Mouse (Mus musculus): ENCODE results near the gene Msh5.
"Not testable (repeated sequence)": the region's sequence is repeated elsewhere in the genome, so short reads cannot be mapped to it uniquely, and the experiment has no call there.

Msh5 gene

DNA sequence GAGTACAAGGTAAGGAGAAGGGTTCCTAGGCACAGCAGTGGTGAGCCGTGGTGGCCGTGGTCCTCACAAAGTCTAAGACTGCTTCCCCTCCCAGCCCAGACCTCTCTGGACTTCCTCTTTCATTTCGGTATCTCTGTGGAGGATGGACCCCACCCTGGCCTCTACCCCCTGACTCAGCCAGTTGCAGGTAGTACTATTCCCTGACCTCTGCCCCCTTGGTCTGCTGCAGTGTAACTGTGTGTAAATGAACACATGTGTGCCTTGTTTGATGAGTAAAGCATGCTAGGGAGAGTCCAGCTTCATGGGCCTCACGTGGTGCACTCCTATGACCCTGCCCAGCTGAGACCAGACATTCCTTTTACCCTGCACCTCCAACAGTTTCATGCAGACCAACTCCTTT, 22.8 kb downstream of the Msh5 start:
- no peak for DNase-seq (ENCODE audit: low read depth, low spot score)

DNA sequence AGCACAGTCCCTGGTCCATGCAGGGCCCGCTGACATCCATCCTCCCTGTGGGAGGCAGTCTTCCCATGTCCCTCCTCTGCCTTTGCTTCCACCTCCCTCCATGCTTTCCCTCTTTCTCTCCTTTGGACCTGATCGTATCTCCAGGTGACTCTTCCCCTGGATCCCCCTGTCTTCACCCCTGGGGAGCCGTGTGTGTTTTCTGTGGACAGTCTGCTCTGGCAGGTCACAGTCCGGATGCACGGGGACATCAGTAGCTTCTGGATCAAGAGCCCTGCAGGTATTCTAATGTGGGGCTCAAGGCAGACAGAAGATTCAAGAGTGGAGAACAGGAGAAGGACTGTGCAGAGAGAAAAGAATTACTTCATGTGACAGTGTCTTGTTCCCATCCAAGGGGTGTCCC, 23.3 kb downstream of the Msh5 start:
- DNase-seq (ENCODE audit: low read depth, low spot score) = no peak

DNA sequence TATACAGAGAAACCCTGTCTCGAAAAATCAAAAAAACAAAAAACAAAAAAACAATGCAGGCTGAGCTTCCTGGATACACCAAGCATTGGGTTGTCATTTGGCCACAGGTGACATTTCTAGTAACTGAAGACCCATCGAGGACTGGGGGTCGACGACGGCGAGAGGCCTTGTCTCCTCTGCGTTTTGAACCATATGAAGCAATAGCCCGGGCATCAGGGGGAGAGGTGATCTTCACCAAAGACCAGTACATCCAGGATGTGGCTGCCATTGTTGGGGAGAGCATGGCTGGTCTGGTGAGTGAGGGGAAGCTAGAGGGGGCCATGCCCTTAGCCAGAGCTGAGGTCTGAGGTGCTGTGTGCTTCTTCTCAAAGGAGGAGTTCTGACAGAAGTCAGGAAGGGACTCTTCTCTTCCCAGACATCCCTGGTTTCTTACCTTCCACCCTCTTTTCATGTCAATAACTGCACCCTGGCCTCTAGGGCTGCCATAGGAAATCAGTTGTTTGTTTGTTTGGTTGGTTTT, 23.9 kb downstream of the Msh5 start:
- DNase-seq (ENCODE audit: low read depth, low spot score) = no peak

DNA sequence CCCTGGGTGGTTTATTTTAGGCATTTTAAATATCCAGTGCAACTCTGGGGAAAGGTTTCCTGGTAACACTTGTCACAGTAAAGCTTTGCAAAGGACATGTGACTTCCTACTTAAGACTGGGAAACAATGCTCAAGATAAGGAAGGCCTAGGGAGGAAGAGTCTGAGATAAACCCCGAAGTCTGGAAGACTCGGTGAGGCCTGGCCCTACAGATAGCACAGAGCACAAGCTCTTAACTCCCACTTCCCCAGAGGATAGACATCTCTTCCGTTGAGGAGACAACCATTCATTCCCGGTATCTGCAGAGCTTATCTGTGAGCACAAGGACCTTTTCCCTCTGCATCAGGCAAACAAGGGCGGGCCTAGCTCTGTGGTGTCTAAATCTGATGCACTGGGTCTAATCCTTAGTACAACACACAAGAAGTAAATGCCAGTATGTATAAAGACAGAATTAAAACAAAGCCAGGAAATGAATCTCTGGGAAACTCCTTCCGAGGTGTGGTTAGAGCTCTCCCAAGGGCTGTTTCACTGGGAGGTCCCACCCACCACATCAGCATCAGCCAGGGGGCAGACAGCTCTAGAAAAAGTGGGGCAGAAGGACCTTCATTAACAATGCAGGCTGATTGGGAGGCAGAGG, 24.6 kb downstream of the Msh5 start:
- no peak for DNase-seq (ENCODE audit: low read depth, low spot score)

DNA sequence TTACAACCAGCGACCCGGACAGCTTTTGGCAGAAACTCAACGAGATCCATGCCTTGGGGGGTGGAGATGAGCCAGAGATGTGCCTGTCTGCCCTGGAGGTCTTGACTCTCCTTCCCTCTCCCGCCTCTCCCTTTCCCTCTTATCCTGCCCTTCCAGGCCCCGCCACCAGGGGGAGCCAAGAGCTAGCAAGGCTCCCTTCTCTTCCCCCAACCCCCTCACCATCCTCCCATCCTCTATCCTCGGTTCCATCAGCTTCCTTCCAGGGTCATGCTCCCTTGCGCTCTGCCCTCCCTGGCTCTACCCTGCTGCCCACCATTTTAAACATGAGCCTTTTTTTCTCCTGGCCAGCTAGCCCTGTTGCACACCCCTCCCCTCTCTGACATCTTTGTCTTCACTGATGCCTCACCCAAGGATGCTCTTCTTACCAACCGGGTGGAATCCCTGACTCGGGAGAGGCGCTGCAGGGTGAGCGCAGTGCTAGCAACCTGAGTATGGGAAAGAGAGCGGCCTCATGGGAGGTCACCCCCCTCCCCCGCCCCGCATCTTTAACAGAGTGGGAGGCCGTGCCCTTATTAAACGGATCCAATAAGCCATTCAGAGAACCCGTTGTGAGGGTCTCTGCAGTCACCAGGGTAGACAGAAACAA, 25.3 kb downstream of the Msh5 start:
- peak; percentile 84 for DNase-seq (ENCODE audit: low read depth, low spot score)

DNA sequence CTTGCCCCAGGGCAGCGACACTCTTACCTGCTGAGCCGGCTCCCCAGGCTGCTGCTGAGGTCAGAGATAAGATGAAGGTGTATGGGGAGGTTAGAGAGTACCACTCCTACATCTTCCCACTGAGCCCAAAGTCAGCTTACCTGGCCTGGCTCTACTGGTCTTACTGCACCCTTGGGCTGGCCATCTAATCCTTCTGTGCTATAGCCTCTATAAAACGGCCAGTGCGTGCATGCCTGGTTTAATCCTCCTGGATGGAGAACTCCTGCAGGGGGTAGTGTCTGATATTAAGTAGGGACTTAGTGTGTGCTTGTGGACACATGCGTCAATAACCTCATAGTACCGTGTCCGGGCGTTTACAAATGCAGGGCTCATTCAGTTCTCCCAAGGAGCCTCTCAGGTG, 26.0 kb downstream of the Msh5 start:
- no peak for DNase-seq (ENCODE audit: low read depth, low spot score)

DNA sequence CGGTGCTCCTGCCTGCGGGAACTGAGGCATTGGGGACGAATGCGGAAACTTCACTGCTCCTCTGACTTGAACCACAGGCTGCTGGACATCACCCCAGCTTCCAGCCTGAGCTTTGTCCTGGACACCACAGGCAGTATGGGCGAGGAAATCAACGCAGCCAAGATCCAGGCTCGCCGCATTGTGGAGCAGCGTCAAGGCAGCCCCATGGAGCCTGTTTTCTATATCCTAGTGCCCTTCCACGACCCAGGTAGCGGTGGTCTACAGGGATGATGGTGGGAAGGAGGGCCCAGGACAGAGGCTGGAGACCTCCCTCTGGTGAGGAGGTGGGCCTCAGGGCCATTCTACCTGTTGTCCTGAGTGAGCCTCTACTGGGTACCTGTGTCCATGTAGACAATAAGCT, 26.7 kb downstream of the Msh5 start:
- DNase-seq (ENCODE audit: low read depth, low spot score) = no peak

DNA sequence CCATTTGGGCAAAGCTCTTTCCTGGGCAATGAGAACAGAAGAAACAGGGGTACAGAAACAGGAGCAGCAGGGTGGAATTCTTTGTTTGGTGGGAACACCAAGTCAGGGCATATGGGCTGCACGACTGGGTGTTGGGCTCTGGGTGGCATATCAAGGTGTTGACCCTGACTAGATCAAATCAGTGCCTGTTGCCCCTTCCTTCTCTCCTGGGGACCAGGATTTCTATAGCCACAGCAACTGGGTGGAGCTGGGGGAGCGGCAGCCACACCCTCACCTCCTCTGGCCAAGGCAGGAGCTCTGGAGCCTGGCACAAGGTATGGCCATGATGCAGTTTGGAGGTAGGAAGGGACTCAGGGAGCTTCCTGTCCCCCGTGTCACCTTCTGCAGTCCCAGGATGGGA, 28.4 kb downstream of the Msh5 start:
- no peak for DNase-seq (ENCODE audit: low read depth, low spot score)

DNA sequence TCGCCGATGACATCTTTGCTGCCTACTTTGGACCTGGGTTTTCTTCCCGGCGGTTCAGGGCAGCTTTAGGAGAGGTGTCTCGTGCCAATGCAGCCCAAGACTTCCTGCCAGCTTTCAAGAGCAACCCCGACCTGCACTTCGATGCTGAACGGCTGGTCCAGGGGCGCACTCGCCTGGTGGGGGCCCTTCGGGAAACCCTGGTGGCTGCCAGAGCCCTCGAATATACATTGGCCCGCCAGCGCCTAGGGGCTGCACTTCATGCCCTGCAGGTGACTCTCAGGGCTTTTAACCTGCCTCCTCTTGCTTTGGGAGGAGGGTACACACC, 28.9 kb downstream of the Msh5 start:
- no peak for DNase-seq (ENCODE audit: low read depth, low spot score)

DNA sequence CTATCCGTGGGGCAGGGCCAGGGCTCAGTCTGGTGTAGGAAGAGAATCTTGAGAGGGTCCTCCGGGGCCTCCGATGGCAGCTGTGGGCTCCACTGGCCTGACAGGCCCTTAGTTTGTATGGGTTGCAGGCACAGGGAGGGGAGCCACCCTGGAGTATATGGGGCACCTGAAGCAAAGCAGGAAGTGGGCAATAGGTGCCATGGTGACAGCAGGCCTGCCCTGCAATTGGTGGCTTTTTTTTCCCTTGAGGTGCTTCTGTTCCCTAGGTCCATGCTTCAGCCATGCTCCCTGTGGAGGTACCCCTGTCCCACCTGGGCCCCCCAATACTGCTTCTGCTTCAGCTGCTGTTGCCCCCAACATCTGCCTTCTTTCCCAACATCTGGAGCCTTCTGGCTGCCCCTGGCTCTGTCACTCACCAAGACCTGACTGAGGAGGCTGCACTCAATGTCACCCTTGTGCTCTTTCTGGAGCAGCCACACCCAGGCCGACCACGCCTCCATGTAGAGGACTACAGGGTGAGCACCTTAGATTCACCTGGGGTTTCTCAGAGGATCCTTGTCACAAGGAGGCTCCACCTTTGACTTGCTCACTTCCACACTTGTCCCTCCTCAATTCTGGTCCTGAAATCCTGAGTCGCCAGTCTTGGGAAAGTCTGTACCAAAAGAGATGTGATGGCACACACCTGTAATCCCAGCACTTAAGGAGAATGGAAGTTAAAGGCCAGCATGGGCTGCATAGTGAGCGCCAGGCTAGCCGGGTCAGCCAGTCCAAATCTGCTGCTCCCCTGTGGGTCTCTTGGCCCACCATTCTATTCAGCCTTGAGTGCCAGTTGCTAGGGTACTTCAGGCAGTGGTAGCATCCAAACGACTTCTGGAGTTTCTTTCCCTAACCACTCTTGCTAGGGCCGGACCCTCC, 29.5 kb downstream of the Msh5 start:
- no peak for DNase-seq (ENCODE audit: low read depth, low spot score)

DNA sequence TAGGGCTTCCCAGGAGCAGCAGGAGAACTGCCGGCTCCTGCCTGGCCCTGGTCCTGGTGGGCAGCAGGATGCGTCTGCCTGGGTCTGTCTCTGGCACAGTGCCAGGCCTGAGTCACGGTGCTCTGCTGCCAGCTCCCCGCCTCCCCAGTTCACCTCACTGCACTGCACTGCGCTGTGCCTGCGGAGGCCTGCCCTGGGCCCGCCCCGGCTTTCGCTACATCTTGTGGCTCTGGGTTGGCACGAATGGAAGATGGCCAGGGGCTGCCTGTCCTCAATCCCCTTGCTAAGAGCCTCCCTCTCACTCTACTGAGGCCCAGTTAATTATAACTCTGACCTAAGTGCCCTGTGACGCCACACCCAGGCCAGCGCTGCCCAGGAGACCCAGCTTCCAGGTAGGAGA, 30.2 kb downstream of the Msh5 start, which contains the start of gene Vwa7:
TSS of gene Vwa7 (plus strand) at position 204 of the 400 bp plus-strand sequence.
- DNase-seq (ENCODE audit: low read depth, low spot score) = peak; percentile 80

DNA sequence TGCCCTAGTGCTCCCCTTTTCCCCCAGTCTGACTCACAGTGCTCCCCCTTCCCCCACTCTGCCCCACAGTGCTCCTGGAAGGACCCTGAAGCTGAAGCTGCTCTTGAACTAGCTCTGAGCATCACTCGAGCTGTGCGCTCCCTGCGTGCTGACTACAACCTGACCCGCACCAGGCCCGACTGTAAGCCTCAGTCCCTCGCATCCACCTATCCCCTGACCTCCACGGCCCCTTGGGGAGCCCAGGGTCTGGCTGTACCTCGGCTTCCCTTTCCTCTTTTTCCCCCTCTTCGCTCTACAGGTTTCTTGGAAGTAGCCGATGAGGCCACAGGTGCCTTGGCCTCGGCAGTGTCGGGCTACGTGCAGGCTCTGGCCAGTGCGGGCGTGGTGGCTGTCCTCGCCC, 31.2 kb downstream of the Msh5 start:
- DNase-seq (ENCODE audit: low read depth, low spot score) = no peak

DNA sequence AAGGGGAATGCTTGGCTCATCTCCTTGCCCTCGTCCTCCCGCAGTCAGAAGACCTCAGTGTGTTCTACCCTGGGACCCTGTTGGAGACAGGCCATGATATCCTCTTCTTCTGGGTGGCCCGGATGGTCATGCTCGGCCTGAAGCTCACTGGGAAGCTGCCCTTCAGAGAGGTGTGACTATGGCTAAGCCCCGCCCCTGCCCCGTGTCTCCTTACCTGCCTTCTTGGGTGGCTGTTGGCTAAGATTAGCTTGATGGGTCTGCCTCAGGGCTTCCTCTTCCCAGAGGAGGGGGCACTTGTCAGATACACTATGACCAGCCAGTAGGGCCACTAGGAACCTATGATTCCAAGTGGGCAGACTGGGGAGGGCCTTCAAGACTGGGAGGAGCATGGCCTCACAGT, 33.3 kb downstream of the Msh5 start:
- DNase-seq (ENCODE audit: low read depth, low spot score) = no peak

DNA sequence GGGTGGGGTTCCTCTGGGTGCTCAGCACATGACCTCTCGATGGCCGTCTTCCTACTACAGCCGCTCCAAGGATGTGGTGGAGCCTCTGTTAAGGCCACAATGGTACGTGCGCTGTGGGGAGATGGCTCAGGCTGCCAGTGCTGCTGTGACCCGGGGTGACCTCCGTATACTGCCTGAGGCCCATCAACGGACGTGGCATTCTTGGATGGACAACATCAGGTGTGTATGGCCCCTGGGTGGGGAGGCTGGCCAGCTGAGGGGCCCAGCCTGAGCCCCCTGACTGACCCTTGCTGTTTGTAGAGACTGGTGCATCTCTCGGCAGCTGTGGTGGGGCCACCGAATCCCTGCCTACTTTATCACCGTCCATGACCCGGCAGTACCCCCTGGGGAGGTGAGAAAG, 34.1 kb downstream of the Msh5 start:
- no peak for DNase-seq (ENCODE audit: low read depth, low spot score)

DNA sequence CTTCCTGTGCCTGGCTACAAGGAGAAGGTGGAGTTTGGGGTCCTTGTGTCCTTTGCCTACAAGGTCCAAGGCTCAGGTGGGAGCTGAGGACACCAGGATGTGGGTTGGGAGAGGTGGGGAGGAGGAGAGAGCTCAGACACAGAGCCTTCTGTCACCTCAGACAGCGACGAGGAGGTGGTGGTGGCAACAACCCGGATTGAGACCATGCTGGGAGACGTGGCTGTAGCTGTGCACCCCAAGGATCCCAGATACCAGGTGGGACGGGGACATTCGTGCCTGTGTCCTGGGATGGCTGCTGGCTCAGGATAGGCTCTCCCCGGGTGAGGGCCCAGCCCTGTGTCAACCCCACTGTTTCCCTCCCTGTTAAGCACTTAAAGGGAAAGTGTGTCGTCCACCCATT, 35.1 kb downstream of the Msh5 start:
- no peak for DNase-seq (ENCODE audit: low read depth, low spot score)

DNA sequence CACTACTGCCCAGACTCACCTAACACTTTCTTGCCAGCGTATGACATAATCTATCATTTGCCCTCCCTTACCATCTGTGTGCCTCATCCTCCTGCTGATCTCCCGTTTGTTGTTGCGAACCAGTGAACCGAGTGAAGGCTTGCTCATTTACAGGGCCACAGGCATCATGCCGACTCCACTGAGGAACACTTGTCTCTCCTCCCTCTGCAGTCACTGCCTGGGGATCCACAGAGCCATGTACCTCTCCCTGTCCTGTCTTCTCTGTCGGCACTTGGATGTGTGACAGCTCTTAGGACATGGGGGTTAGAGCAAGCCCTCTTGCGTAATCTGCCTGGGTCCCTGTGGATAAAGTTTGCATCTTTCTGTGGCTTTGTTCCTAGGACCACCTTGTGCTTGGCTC, 37.0 kb downstream of the Msh5 start:
- DNase-seq (ENCODE audit: low read depth, low spot score) = peak; percentile 94

DNA sequence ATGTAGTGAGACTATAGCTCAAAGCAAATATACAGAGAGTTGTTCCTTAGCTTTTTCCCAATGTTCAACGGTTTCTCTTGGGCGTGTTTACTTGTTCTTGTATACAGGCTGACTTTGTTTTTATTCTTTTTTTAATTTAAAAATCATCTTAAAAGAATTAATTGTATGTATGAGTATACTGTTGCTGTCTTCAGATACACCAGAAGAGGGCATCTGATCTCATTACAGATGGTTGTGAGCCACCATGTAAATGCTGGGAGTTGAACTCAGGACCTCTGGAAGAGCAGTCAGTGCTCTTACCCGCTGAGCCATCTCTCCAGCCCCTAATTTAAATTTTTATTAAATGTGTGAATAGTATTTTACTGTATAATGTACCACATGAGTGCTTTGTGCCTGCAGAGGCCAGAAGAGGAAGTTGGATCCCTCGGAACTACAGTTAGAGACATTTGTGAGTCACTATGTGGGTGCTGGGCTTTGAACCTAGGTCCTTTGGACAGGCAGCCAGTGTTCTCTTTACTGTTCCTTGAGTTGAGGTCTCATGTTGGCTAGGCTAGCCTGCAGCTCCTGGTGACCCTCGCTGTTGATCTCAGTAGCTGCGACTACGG, 39.1 kb downstream of the Msh5 start:
- DNase-seq (ENCODE audit: low read depth, low spot score) = no peak

DNA sequence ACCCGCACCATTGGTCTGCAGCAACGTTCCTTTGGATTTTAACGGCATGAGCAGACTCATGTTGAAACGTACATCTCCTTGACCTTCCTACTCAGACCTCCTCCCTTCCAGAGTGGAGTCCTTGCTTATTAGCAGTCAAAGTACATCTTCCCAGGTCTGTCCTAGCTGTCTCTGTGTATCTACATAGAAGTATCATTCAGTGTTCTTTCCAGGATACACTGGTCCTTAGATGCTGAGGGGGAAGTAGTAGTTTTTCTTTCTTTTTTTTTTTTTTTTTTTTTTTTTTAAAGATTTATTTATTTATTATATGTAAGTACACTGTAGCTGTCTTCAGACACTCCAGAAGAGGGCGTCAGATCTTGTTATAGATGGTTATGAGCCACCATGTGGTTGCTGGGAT, 40.6 kb downstream of the Msh5 start:
- DNase-seq (ENCODE audit: low read depth, low spot score) = not testable (repeated sequence)

DNA sequence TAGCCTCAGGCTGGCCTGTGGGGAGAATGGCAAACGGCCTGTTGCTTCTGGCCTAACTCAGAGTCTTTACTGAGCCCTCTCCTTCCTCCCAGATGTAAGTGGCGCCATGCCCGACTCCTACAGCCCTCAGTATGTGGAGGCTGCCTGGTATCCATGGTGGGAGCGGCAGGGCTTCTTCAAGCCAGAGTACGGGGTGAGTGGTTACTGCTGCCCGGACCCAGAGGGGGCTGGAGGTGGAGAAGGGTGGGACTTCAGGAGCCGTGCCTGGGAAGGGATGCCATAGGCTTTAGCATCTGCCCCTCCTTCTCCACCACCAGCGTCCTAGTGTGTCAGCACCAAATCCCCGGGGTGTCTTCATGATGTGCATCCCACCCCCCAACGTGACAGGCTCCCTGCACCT, 41.4 kb downstream of the Msh5 start:
- no peak for DNase-seq (ENCODE audit: low read depth, low spot score)

DNA sequence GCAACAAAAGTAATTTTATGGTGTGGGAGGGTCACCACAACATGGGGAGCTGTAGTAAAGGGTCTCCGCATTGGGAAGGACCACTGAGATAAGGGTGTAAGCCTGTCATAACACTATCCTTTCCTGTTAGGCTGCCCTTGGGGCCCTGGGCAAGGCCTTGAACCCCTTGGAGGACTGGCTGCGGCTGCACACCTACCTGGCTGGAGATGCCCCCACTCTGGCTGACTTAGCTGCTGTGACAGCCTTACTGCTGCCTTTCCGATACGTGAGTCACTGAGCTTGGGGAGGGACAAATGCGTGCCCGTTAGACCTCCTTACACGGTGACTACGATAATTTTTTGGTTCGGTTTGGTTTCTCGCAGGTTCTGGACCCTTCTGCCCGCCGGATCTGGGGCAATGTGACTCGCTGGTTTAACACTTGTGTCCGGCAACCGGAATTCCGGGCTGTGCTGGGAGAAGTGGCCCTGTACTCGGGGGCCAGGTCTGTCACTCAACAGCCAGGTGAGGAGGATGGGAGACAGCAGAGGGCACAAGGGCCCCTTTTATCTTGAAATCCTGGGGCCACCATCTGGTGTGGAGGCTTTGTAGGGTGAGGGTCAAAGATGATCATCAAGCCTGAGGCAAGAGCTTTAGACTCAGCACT, 42.3 kb downstream of the Msh5 start:
- no peak for DNase-seq (ENCODE audit: low read depth, low spot score)

DNA sequence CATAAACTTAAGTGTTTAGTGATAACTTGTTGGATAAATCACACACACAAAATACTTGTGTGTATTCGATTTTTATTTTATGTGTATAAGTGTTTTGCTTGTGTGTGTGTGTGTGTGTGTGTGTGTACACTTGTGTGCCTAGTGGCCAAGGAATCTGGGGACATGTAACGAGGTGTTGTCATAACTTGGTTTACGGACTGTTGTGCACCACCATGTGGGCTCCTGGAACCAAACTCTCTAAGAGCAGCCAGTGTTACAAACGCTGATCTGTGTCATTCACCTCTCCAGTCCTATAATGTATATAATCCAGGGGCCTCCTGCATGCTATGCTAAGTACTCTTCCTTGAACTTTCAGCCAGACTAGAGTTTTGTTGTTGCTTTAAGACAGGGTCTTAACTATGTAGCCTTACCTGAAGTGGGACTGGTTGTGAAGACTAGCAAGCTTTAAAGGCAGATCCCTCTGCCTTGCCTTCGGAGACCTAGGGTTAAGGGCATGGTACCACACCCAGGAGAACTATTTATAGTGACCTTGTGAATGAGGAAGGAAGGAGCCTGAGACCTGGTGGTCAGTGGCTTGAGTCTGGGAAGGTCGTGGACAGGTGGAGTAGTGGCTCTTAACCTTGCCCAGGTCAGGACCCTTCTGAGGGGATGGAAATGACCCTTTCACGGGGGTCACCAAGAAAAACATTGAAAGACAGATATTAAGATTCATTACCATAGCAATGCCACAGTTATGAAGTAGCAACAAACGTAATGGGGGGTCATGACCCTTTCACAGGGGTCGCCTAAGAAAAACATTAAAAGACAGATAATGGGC, 43.3 kb downstream of the Msh5 start:
- no peak for DNase-seq (ENCODE audit: low read depth, low spot score)

Data from brain, adult 2 months (tissue).